Mouse (Mus musculus) T-cell, adult 66 days (primary cell): ENCODE results near the gene Pef1. TPM values are rescaled to one million over a fixed set of nuclear protein-coding genes. Genes with fewer than 3 reads are reported as not detected.

Source experiments
- total RNA-seq, 2 experiments: library from RNA; stranded (reverse); gene quantifications; 3 replicates in 1 of 2; 4 replicates in 1 of 2; pipeline ENCODE4 v1.2.4; 2023

Pef1 gene
- 10 to 100 TPM; 31.2 to 32.0 TPM for total RNA-seq

DNA sequence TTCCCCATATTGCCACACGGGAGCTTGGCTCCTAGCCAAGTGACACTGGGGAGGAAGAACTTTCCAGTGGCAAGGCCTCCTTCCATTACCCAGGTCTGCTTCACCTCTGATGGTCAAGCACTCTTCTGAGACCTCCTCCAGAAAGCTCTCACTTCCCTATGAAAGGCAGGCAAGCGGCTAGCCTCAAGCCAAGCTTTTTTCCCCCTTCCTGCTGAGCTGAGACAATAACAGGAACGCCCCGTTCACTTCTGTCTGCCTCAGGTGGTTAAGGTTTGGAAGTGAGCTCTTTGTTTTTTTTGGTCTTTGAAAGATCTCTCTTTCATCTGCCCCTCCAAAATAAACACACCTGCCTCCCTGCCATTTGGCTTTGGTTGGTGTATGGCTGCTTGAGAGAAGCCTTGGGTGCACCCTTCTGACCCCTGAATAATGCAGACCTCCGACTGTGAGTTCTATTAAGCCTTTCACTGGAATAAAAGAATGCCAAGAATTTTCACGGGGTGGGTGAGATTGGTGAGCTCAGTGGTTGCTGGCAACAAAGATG is at the start of gene Pef1:
TSS of gene Pef1 (plus strand) at position 448 of the 541 bp plus-strand sequence.

DNA sequence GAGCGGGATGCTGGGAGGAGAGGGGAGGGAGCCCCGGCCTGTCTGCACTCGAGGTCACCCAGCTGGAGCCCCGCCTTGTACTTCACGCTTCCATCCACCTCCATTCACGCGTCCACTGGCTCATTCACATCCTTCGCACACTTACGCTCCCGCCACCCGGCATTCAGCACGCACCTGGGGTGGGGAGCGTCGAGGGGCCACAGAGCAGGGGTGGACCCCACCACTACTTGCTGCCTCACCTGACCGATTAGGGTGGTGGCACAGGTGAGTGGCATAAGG is 36.8 kb downstream of the Pef1 start, which contains the start of gene Hcrtr1:
TSS of gene Hcrtr1 (minus strand) at position 146 of the 279 bp plus-strand sequence.

GRCm38 (mm10) chr4:130175072-130175711 is 72.8 kb downstream of the Pef1 start, which contains the start of gene Tinagl1:
Tinagl1 (minus strand) TSS chr4:130175122.

Other genes starting within 250 kb of the Pef1 start
- not detected for gene Spocd1, start 173.3 kb upstream of the Pef1 start, total RNA-seq
- 1 to 10 TPM; 1.8 to 2.8 TPM for gene Adgrb2, start 117.7 kb upstream of the Pef1 start, total RNA-seq
- gene Col16a1, start 54.7 kb upstream of the Pef1 start, total RNA-seq, result not detected
- gene Hcrtr1, start 36.8 kb downstream of the Pef1 start, total RNA-seq, result not detected
- gene Tinagl1, start 72.6 kb downstream of the Pef1 start, total RNA-seq, result not detected
- gene Gm853, start 119.8 kb downstream of the Pef1 start, total RNA-seq, result not detected
- under 1 TPM in 1 of 2 experiments, not detected in 1; 0.84 TPM for gene Serinc2, start 176.6 kb downstream of the Pef1 start, total RNA-seq
- not detected for gene Fabp3, start 206.0 kb downstream of the Pef1 start, total RNA-seq
- gene Gm10570, start 206.1 kb downstream of the Pef1 start, total RNA-seq, result 1 to 10 TPM in 1 of 2 experiments, not detected in 1; 3.7 TPM